Mouse (Mus musculus): ENCODE results near the gene Efcab14.

DNA sequence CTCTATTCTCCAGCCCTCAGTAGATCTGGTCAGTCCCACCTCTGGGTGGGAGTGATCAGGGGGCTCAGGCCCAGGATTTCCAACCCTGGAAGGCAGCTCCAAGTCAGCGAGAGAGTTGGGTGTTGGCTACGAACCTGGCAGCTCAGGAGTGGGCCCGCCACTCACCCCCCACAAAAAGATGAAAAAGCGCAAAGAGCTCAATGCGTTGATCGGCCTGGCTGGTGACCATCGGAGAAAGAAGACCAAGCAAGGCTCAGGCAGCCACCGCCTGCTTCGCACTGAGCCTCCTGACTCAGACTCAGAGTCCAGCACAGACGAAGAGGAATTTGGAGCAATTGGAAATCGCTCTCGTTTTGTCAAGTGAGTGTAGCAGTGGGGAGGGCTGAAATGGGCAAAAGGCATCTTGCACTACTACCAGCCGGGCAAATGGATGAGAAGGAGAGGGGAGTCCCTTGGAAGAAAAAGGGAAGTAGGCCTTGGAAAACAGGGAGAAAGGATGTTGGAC lies 989 bp downstream of the Efcab14 start:
- TF ChIP-seq POLR2A (IDR thresholded peaks at IDR 0.05; ENCODE audit: low read depth, low read length) (no peak), CTCF (conservative IDR thresholded peaks at IDR 0.05; ENCODE audit: insufficient read depth, insufficient read length, low read depth, low read length) (no peak)

All from kidney, adult 2 months (tissue).